Mouse (Mus musculus): ENCODE results near the gene Pgm5. TPM values are rescaled to one million over a fixed set of nuclear protein-coding genes. Genes with fewer than 3 reads are reported as not detected.

The Pgm5 gene
- total RNA-seq, 1 experiment = 3.0 TPM

GRCm38 (mm10) chr19:24752873-24753538 is 108.6 kb downstream of the Pgm5 start:
- in situ Hi-C loops (cut with MboI; ENCODE audit: low sequenced_read_pairs in 2 of 2, unreplicated experiment in 2 of 2) = no loop called here
- TF ChIP-seq HCFC1 (IDR thresholded peaks at IDR 0.05; ENCODE audit: borderline replicate concordance, insufficient read depth, low read length) (no peak), CHD2 (IDR thresholded peaks at IDR 0.05; ENCODE audit: low read depth, low read length) (no peak), ZC3H11A (IDR thresholded peaks at IDR 0.05; ENCODE audit: borderline replicate concordance, low read depth, low read length) (no peak), MAFK (IDR thresholded peaks at IDR 0.05; ENCODE audit: insufficient read depth, low read depth, low read length) (no peak), ZNF384 (IDR thresholded peaks at IDR 0.05; ENCODE audit: low read depth, low read length) (no peak)
- no peak for DNase-seq (ENCODE audit: low read depth, low spot score)

DNA sequence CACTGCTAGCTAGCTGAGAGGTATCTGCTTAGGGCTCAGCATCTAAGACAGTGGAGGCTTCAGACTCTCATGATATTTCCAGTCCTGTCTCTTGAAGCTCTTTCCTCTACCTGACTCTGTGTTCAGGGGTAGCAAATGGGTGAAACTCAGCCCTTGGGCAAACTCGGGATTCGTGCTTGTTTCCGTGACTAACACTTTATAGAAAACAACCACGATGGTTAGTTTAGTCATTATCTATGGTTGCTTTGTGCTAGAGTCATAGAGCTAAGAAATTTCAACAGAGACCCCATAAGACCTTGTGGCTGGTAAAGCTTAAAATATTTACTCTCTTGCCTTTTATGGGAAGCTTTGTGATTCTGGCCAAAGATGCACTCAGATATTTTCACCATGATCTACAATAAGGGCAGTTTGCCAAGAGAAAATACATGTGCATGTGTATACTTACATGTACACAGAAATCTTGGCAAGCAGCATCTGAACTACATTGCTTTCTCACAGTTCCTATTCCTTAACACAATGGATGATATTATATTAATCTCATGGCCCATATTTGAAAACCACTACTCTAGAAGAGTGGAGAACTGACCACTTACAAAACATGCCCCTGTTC is 115.3 kb downstream of the Pgm5 start:
- Histone ChIP-seq H3K27ac (ENCODE audit: insufficient read depth, low read depth, low read length, poor library complexity, severe bottlenecking) (no peak overlapping the region), H3K9me3 (ENCODE audit: control insufficient read depth, insufficient read depth, low read depth, low read length) (no peaks in the 10 kb centered on the region), H3K36me3 (ENCODE audit: control insufficient read depth, insufficient read depth, low read length, poor library complexity, severe bottlenecking) (no peaks in the 10 kb centered on the region), H3K9ac (ENCODE audit: insufficient read depth, low read depth, low read length, poor library complexity, severe bottlenecking) (no peak overlapping the region), H3K4me1 (ENCODE audit: control insufficient read depth in 2 of 2, insufficient read depth in 2 of 2, low read length in 2 of 2, poor library complexity in 1 of 2) (no peaks in the 10 kb centered on the region), H3K4me3 (ENCODE audit: insufficient read depth in 1 of 2, low read depth in 1 of 2, low read length in 2 of 2, poor library complexity in 1 of 2, severe bottlenecking in 1 of 2) (no peak overlapping the region)
- TF ChIP-seq HCFC1 (IDR thresholded peaks at IDR 0.05; ENCODE audit: borderline replicate concordance, insufficient read depth, low read length) (no peak), ZNF384 (IDR thresholded peaks at IDR 0.05; ENCODE audit: low read depth, low read length) (no peak), ZC3H11A (IDR thresholded peaks at IDR 0.05; ENCODE audit: borderline replicate concordance, low read depth, low read length) (no peak), MAFK (IDR thresholded peaks at IDR 0.05; ENCODE audit: insufficient read depth, low read depth, low read length) (no peak), CHD2 (IDR thresholded peaks at IDR 0.05; ENCODE audit: low read depth, low read length) (no peak)
- DNase-seq (ENCODE audit: low read depth, low spot score) = no peak
- in situ Hi-C loops (cut with MboI; ENCODE audit: low sequenced_read_pairs in 2 of 2, unreplicated experiment in 2 of 2) = no loop called here

More at GRCm38 (mm10) chr19:24752873-24753538, 108.6 kb downstream of the Pgm5 start:
- Histone ChIP-seq H3K36me3 (ENCODE audit: control insufficient read depth, insufficient read depth, low read length, poor library complexity, severe bottlenecking) (no peaks in the 10 kb centered on the region), H3K27ac (ENCODE audit: insufficient read depth, low read depth, low read length, poor library complexity, severe bottlenecking) (no peak overlapping the region), H3K9ac (ENCODE audit: insufficient read depth, low read depth, low read length, poor library complexity, severe bottlenecking) (no peak overlapping the region), H3K9me3 (ENCODE audit: control insufficient read depth, insufficient read depth, low read depth, low read length) (no peaks in the 10 kb centered on the region), H3K4me1 (ENCODE audit: control insufficient read depth in 2 of 2, insufficient read depth in 2 of 2, low read length in 2 of 2, poor library complexity in 1 of 2) (no peaks in the 10 kb centered on the region), H3K4me3 (ENCODE audit: insufficient read depth in 1 of 2, low read depth in 1 of 2, low read length in 2 of 2, poor library complexity in 1 of 2, severe bottlenecking in 1 of 2) (no peak overlapping the region)

GRCm38 (mm10) chr19:24742606-24743005 is 119.0 kb downstream of the Pgm5 start:
- Histone ChIP-seq H3K9me3 (ENCODE audit: control insufficient read depth, insufficient read depth, low read depth, low read length) (no peaks in the 10 kb centered on the region), H3K27ac (ENCODE audit: insufficient read depth, low read depth, low read length, poor library complexity, severe bottlenecking) (no peak overlapping the region), H3K4me1 (ENCODE audit: control insufficient read depth in 2 of 2, insufficient read depth in 2 of 2, low read length in 2 of 2, poor library complexity in 1 of 2) (no peaks in the 10 kb centered on the region), H3K9ac (ENCODE audit: insufficient read depth, low read depth, low read length, poor library complexity, severe bottlenecking) (no peak overlapping the region), H3K36me3 (ENCODE audit: control insufficient read depth, insufficient read depth, low read length, poor library complexity, severe bottlenecking) (no peaks in the 10 kb centered on the region), H3K4me3 (ENCODE audit: insufficient read depth in 1 of 2, low read depth in 1 of 2, low read length in 2 of 2, poor library complexity in 1 of 2, severe bottlenecking in 1 of 2) (no peak overlapping the region)
- in situ Hi-C loops (cut with MboI; ENCODE audit: low sequenced_read_pairs in 2 of 2, unreplicated experiment in 2 of 2) = no loop called here
- DNase-seq (ENCODE audit: low read depth, low spot score) = no peak
- no peak for TF ChIP-seq MAFK (IDR thresholded peaks at IDR 0.05; ENCODE audit: insufficient read depth, low read depth, low read length)
- TF ChIP-seq ZC3H11A (IDR thresholded peaks at IDR 0.05; ENCODE audit: borderline replicate concordance, low read depth, low read length) = no peak
- TF ChIP-seq HCFC1 (IDR thresholded peaks at IDR 0.05; ENCODE audit: borderline replicate concordance, insufficient read depth, low read length) = no peak
- no peak for TF ChIP-seq CHD2 (IDR thresholded peaks at IDR 0.05; ENCODE audit: low read depth, low read length)

GRCm38 (mm10) chr19:24738786-24739185 is 122.9 kb downstream of the Pgm5 start:
- in situ Hi-C loops (cut with MboI; ENCODE audit: low sequenced_read_pairs in 2 of 2, unreplicated experiment in 2 of 2) = no loop called here
- Histone ChIP-seq H3K4me3 (ENCODE audit: insufficient read depth in 1 of 2, low read depth in 1 of 2, low read length in 2 of 2, poor library complexity in 1 of 2, severe bottlenecking in 1 of 2) (no peak overlapping the region), H3K4me1 (ENCODE audit: control insufficient read depth in 2 of 2, insufficient read depth in 2 of 2, low read length in 2 of 2, poor library complexity in 1 of 2) (no peaks in the 10 kb centered on the region), H3K9ac (ENCODE audit: insufficient read depth, low read depth, low read length, poor library complexity, severe bottlenecking) (no peak overlapping the region), H3K9me3 (ENCODE audit: control insufficient read depth, insufficient read depth, low read depth, low read length) (no peaks in the 10 kb centered on the region), H3K27ac (ENCODE audit: insufficient read depth, low read depth, low read length, poor library complexity, severe bottlenecking) (no peak overlapping the region), H3K36me3 (ENCODE audit: control insufficient read depth, insufficient read depth, low read length, poor library complexity, severe bottlenecking) (no peaks in the 10 kb centered on the region)
- TF ChIP-seq ZC3H11A (IDR thresholded peaks at IDR 0.05; ENCODE audit: borderline replicate concordance, low read depth, low read length) = no peak
- DNase-seq (ENCODE audit: low read depth, low spot score) = no peak

All from ES-E14 (cell line).